ENCODE assay signal across 16 mouse cellular contexts in the genomic region with DNA sequence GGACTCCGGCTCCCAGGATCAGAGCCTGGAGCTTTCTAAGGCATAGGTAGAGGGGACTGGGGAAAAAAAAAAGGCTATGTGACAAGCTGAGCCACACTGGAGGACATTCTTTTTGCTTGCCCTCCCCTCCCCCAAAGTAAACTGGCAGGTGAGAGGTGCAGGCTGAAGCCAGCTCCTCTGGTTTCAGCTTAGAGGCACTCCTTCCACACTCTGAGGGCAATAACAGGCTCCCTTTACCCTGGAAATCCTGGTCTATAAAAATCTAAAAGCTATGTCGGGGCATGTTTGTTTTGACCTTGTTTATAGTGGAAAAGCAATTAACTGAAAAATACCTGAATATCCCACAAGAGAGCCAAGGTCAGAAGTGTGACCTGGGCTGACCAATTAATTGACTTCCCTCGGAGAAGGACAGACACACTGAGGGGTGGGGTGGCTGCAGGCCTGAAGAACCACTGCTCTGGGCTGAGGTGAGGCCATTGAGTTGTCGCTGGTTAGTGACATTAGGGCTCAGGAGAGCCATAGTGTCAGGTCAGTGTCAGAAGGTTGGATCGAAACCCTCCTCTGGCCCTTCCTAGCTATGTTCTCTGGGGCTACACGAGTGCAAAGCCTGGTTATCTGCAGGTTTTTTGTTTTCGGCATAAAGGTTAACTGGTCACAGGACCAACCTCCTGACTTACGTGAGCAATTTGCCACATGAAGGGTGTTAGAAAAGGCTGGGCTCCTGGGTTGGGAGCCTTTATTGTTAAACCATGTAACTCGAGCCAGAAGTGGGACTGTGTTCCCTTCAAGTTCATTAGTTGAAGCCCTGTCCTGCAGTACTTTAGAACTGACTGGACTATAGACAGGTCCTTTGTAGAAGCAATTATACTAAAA. TPM values are rescaled to one million over a fixed set of nuclear protein-coding genes. Genes with fewer than 3 reads are reported as not detected.
DNase-seq lines count a peak whose midpoint lies in the region; ATAC-seq and TF ChIP-seq lines count a peak whose summit lies in the region.
"Had no signal": no experiment of that assay in that cellular context is flagged by ENCODE, and none has a peak within 500 bp of the region (broad histone marks: within the 10 kb centered on the region; RNA-seq: fewer than 3 reads in every experiment).

No protein-coding gene starts in this region.

- no peaks in the 10 kb centered on the region for H3K27me3 ChIP-seq in liver, adult 2 months (ENCODE audit: control insufficient read depth, insufficient read depth, low read length)
- 0 out of 2 replicates have a peak, but pooled peaks cover 2% of the 10 kb centered on the region for H3K27me3 ChIP-seq in liver, embryonic 11.5 days (replicated peaks; ENCODE audit: control insufficient read depth, insufficient read depth, low read length)
- no peaks in the 10 kb centered on the region for H3K27me3 ChIP-seq in embryonic facial prominence, embryonic 13.5 days
- H3K27me3 ChIP-seq: CH12.LX; heart, embryonic 12.5 days had no signal

- TF ChIP-seq POLR2A in liver, adult 2 months (IDR thresholded peaks at IDR 0.05; ENCODE audit: extremely low read depth, insufficient read depth, low read length) = no peak

- no peak overlapping the region for H3K9ac ChIP-seq in liver, adult 2 months (ENCODE audit: low read depth, low read length)
- H3K9ac ChIP-seq in liver, embryonic 11.5 days (ENCODE audit: low read depth, low read length) = no peak overlapping the region
- H3K9ac ChIP-seq in embryonic facial prominence, embryonic 13.5 days = no peak overlapping the region
- H3K9ac ChIP-seq: heart, embryonic 12.5 days; hindbrain, embryonic 15.5 days; liver, embryonic 14.5 days; midbrain, embryonic 13.5 days had no signal

- TF ChIP-seq CTCF in liver, adult 2 months (IDR thresholded peaks at IDR 0.05; ENCODE audit: low read depth, low read length) = no peak
- no peak for TF ChIP-seq CTCF in layer of hippocampus, adult 2 months (conservative IDR thresholded peaks at IDR 0.05)

- peak; percentile 67 for DNase-seq in liver, adult 2 months (ENCODE audit: extremely low read depth, low read depth, low spot score)
- no peak for DNase-seq in liver, embryonic 11.5 days (ENCODE audit: low spot score)
- DNase-seq in kidney, postnatal 14 days = peak; percentile 55
- DNase-seq in lung, postnatal 4 days = peak; percentile 59 to 75
- DNase-seq in layer of hippocampus, adult 2 months (ENCODE audit: low spot score in 2 of 2) = no peak
- no peak for DNase-seq in spleen, postnatal 14 days (ENCODE audit: low spot score in 2 of 2)
- DNase-seq in embryo, embryonic 10 days (ENCODE audit: low spot score) = no peak
- DNase-seq: cerebellum, adult 2 months; layer of hippocampus, postnatal 36 days had no signal

- H3K4me1 ChIP-seq in liver, adult 2 months (ENCODE audit: control insufficient read depth, insufficient read depth, low read length) = peaks cover 22% of the 10 kb centered on the region
- H3K4me1 ChIP-seq in liver, embryonic 11.5 days (replicated peaks; ENCODE audit: control insufficient read depth, insufficient read depth, low read length) = peaks cover 32% of the 10 kb centered on the region
- H3K4me1 ChIP-seq in embryonic facial prominence, embryonic 13.5 days = peaks cover 32% of the 10 kb centered on the region

- H3K4me3 ChIP-seq in liver, adult 2 months (ENCODE audit: insufficient read depth, low read depth, low read length) = no peak overlapping the region
- H3K4me3 ChIP-seq in liver, embryonic 11.5 days (ENCODE audit: low read depth, low read length) = no peak overlapping the region
- H3K4me3 ChIP-seq in embryonic facial prominence, embryonic 13.5 days = no peak overlapping the region
- no peak overlapping the region for H3K4me3 ChIP-seq in layer of hippocampus, adult 2 months
- H3K4me3 ChIP-seq: forebrain, embryonic 10.5 days; heart, embryonic 12.5 days; hindbrain, embryonic 15.5 days; midbrain, embryonic 13.5 days had no signal

- WGBS in liver, adult 2 months = 36% methylated on average over 9 of the region's 9 CpGs
- WGBS in liver, embryonic 11.5 days = 50% methylated on average over 9 of the region's 9 CpGs
- 48% methylated on average over 9 of the region's 9 CpGs for WGBS in embryonic facial prominence, embryonic 13.5 days

- no peaks in the 10 kb centered on the region for H3K9me3 ChIP-seq in liver, embryonic 11.5 days (ENCODE audit: control insufficient read depth, low read length)
- no peaks in the 10 kb centered on the region for H3K9me3 ChIP-seq in embryonic facial prominence, embryonic 13.5 days
- H3K9me3 ChIP-seq: forebrain, embryonic 10.5 days; heart, embryonic 12.5 days; hindbrain, embryonic 15.5 days; midbrain, embryonic 13.5 days had no signal

- peak overlapping the region; percentile 47 for H3K27ac ChIP-seq in liver, adult 2 months (replicated peaks; ENCODE audit: insufficient read depth, low read depth, low read length)
- H3K27ac ChIP-seq in liver, embryonic 11.5 days (ENCODE audit: low read depth, low read length) = no peak overlapping the region; the same call in 1 of the 2 replicates
- 0 out of 2 replicates have a peak overlapping the region, but pooled peaks have one; percentile 17 for H3K27ac ChIP-seq in embryonic facial prominence, embryonic 13.5 days
- H3K27ac ChIP-seq in layer of hippocampus, adult 2 months = no peak overlapping the region
- H3K27ac ChIP-seq: forebrain, embryonic 10.5 days; hindbrain, embryonic 15.5 days; liver, embryonic 14.5 days; midbrain, embryonic 13.5 days had no signal

- no peak overlapping the region for H3K4me2 ChIP-seq in liver, embryonic 11.5 days
- no peak overlapping the region for H3K4me2 ChIP-seq in embryonic facial prominence, embryonic 13.5 days
- H3K4me2 ChIP-seq: heart, embryonic 12.5 days; hindbrain, embryonic 15.5 days; midbrain, embryonic 13.5 days had no signal

- no peaks in the 10 kb centered on the region for H3K79me2 ChIP-seq in liver, adult 2 months (ENCODE audit: control insufficient read depth, insufficient read depth, low read length)

- no peaks in the 10 kb centered on the region for H3K36me3 ChIP-seq in liver, adult 2 months (ENCODE audit: control insufficient read depth, insufficient read depth, low read length)
- no peaks in the 10 kb centered on the region for H3K36me3 ChIP-seq in liver, embryonic 11.5 days (ENCODE audit: control insufficient read depth, insufficient read depth, low read length)
- no peaks in the 10 kb centered on the region for H3K36me3 ChIP-seq in embryonic facial prominence, embryonic 13.5 days
- H3K36me3 ChIP-seq: forebrain, embryonic 10.5 days; hindbrain, embryonic 15.5 days; midbrain, embryonic 13.5 days had no signal

- no peak for ATAC-seq in liver, embryonic 11.5 days (replicated peaks; ENCODE audit: low FRiP score)
- no peak for ATAC-seq in embryonic facial prominence, embryonic 13.5 days (ENCODE audit: insufficient number of reproducible peaks, insufficient read depth, low FRiP score, low TSS enrichment, low read depth)
- ATAC-seq: midbrain, embryonic 13.5 days had no signal

RNA-seq across cellular contexts. Expression of gene Txn2, which starts 20.9 kb away (rescaled TPM):
- 85.3 and 96.1 TPM in 2 replicates for total RNA-seq in liver, adult 2 months (2014; rRNA removed)
- 441 and 448 TPM in 2 replicates for polyA plus RNA-seq in liver, adult 2 months (2012; rRNA removed)
- polyA plus RNA-seq in liver, embryonic 11.5 days (2014; fragmentation: Nextera tagmentation; extraction: Ambion mirVana) = 377 and 390 TPM in 2 replicates
- 236 and 244 TPM in 2 replicates for polyA plus RNA-seq in embryonic facial prominence, embryonic 13.5 days (2015; fragmentation: Nextera tagmentation; extraction: Ambion mirVana)
- 100 to 1,000 TPM; 119 to 136 TPM for total RNA-seq in layer of hippocampus, adult 2 months (2021)

RNA-seq across cellular contexts. Expression of gene Foxred2, which starts 48.6 kb away (rescaled TPM):
- total RNA-seq in liver, adult 2 months (2014; rRNA removed) = 0.13 and 0.18 TPM in 2 replicates
- 0.16 and 0.18 TPM in 2 replicates for polyA plus RNA-seq in liver, adult 2 months (2012; rRNA removed)
- 3.3 and 3.6 TPM in 2 replicates for polyA plus RNA-seq in liver, embryonic 11.5 days (2014; fragmentation: Nextera tagmentation; extraction: Ambion mirVana)
- 7.7 and 7.9 TPM in 2 replicates for polyA plus RNA-seq in embryonic facial prominence, embryonic 13.5 days (2015; fragmentation: Nextera tagmentation; extraction: Ambion mirVana)
- total RNA-seq in layer of hippocampus, adult 2 months (2021) = 10 to 100 TPM; 11.1 to 11.7 TPM

Comparison
In these comparisons a context has a peak if more than half of its experiments do, and no peak if none do; other contexts are left out.
1. DNase-seq: peak in liver, adult 2 months (single experiment), kidney, postnatal 14 days (single experiment) and lung, postnatal 4 days (2 of 2); none in liver, embryonic 11.5 days (single experiment), layer of hippocampus, adult 2 months (0 of 2), spleen, postnatal 14 days (0 of 2) and embryo, embryonic 10 days (single experiment).
2. H3K27ac ChIP-seq: peak in liver, adult 2 months (single experiment) and embryonic facial prominence, embryonic 13.5 days (single experiment); none in liver, embryonic 11.5 days (single experiment) and layer of hippocampus, adult 2 months (single experiment).